ENCODE assay signal across 17 mouse cellular contexts in the genomic region with DNA sequence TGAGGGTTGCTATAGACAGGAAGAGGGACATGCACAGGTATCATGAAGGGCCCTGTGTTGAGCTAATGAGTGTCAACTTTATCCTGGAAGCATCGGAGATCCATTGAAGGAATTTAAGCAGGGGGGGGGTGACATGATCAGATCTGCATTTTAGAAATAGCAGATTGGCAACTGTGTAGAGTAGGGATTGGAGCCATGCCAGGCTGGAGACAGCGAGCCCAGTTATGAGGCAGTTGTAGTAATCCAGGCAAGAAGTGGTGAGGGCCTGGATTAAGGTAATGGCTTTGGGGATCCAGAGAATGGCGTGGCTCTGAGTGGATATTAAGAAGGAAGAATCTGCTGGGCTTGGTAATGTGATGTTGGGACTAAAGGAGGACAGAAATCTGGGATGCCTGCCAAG.
DNase-seq lines count a peak whose midpoint lies in the region; ATAC-seq and TF ChIP-seq lines count a peak whose summit lies in the region.
"Had no signal": no experiment of that assay in that cellular context is flagged by ENCODE, and none has a peak within 500 bp of the region (broad histone marks: within the 10 kb centered on the region; RNA-seq: fewer than 3 reads in every experiment).

No protein-coding gene starts in this region.

- intact Hi-C loops in left cerebral cortex, postnatal 4 days (cut with DNase I), result no loop called here
- intact Hi-C loops in left cerebral cortex, postnatal 25 days (cut with DNase I), result no loop called here

- H3K9me3 ChIP-seq in forebrain, embryonic 13.5 days (replicated peaks), result no peaks in the 10 kb centered on the region
- no peaks in the 10 kb centered on the region for H3K9me3 ChIP-seq in forebrain, embryonic 16.5 days (ENCODE audit: control insufficient read depth, low read length)
- H3K9me3 ChIP-seq: embryonic facial prominence, embryonic 13.5 days; heart, embryonic 13.5 days had no signal

- H3K27ac ChIP-seq in forebrain, embryonic 13.5 days, result no peak overlapping the region
- no peak overlapping the region for H3K27ac ChIP-seq in forebrain, embryonic 16.5 days (ENCODE audit: low read length)
- H3K27ac ChIP-seq: embryonic facial prominence, embryonic 13.5 days; heart, embryonic 13.5 days had no signal

- 0 out of 2 replicates have a peak, but pooled peaks have one; percentile 6 for ATAC-seq in forebrain, embryonic 13.5 days
- no peak for ATAC-seq in forebrain, embryonic 16.5 days
- ATAC-seq: forebrain, postnatal 0 days; hindbrain, embryonic 16.5 days; inflammation-experienced regulatory T-cells, adult 6 months; intestine, postnatal 0 days had no signal

- no peak overlapping the region for H3K4me3 ChIP-seq in forebrain, embryonic 13.5 days
- no peak overlapping the region for H3K4me3 ChIP-seq in forebrain, embryonic 16.5 days (replicated peaks; ENCODE audit: low read length)
- H3K4me3 ChIP-seq: embryonic facial prominence, embryonic 13.5 days; heart, embryonic 13.5 days had no signal

- peak; percentile 4 for DNase-seq in left cerebral cortex, postnatal 4 days
- no peak for DNase-seq in left cerebral cortex, postnatal 25 days (ENCODE audit: low spot score in 2 of 2)
- DNase-seq in brain, adult 2 months (ENCODE audit: low read depth, low spot score), result peak; percentile 20
- peak; percentile 27 for DNase-seq in brain, embryonic 14.5 days (ENCODE audit: low read depth)
- DNase-seq: adrenal gland, adult 8-10 months; adrenal gland, postnatal 36 days; cerebellum, adult 2 months; forebrain, postnatal 0 days; gastrocnemius, postnatal 14 days; heart, postnatal 36 days had no signal

- H3K4me1 ChIP-seq in forebrain, embryonic 13.5 days, result no peaks in the 10 kb centered on the region
- no peaks in the 10 kb centered on the region for H3K4me1 ChIP-seq in forebrain, embryonic 16.5 days (replicated peaks; ENCODE audit: control insufficient read depth, insufficient read depth, low read length)
- H3K4me1 ChIP-seq: embryonic facial prominence, embryonic 13.5 days had no signal

- TF ChIP-seq CTCF in brain, embryonic 14.5 days (IDR thresholded peaks at IDR 0.05; ENCODE audit: borderline replicate concordance, extremely low read depth, insufficient read depth, insufficient read length), result no peak

- WGBS in forebrain, embryonic 13.5 days, result 71% methylated on average over 3 of the region's 3 CpGs
- 55% methylated on average over 3 of the region's 3 CpGs for WGBS in forebrain, embryonic 16.5 days

- no peak for TF ChIP-seq POLR2A in brain, embryonic 14.5 days (IDR thresholded peaks at IDR 0.05; ENCODE audit: borderline replicate concordance, extremely low read depth, insufficient read depth, insufficient read length, poor library complexity, severe bottlenecking)

- H3K4me2 ChIP-seq in forebrain, embryonic 13.5 days, result no peak overlapping the region
- H3K4me2 ChIP-seq in forebrain, embryonic 16.5 days (ENCODE audit: low read length), result no peak overlapping the region
- H3K4me2 ChIP-seq: embryonic facial prominence, embryonic 13.5 days; heart, embryonic 13.5 days had no signal

- H3K27me3 ChIP-seq in forebrain, embryonic 13.5 days, result no peaks in the 10 kb centered on the region
- no peaks in the 10 kb centered on the region for H3K27me3 ChIP-seq in forebrain, embryonic 16.5 days (replicated peaks; ENCODE audit: control insufficient read depth, insufficient read depth, low read length)
- H3K27me3 ChIP-seq: embryonic facial prominence, embryonic 13.5 days; heart, embryonic 13.5 days had no signal

- H3K9ac ChIP-seq in forebrain, embryonic 13.5 days, result no peak overlapping the region
- H3K9ac ChIP-seq in forebrain, embryonic 16.5 days (replicated peaks; ENCODE audit: low read depth, low read length), result no peak overlapping the region
- H3K9ac ChIP-seq: embryonic facial prominence, embryonic 13.5 days; forebrain, postnatal 0 days; heart, embryonic 13.5 days had no signal

- no peaks in the 10 kb centered on the region for H3K36me3 ChIP-seq in forebrain, embryonic 13.5 days (ENCODE audit: poor library complexity, severe bottlenecking)
- H3K36me3 ChIP-seq in forebrain, embryonic 16.5 days (ENCODE audit: control insufficient read depth, insufficient read depth), result no peaks in the 10 kb centered on the region
- H3K36me3 ChIP-seq: embryonic facial prominence, embryonic 13.5 days; heart, embryonic 13.5 days had no signal

Comparison
In these comparisons a context has a peak if more than half of its experiments do, and no peak if none do; other contexts are left out.
1. DNase-seq: peak in left cerebral cortex, postnatal 4 days (single experiment), brain, adult 2 months (single experiment) and brain, embryonic 14.5 days (single experiment); none in left cerebral cortex, postnatal 25 days (0 of 2).